Mouse (Mus musculus) CH12.LX (cell line): Measurements from ENCODE around the gene Edc3. TPM values are rescaled to one million over a fixed set of nuclear protein-coding genes. Genes with fewer than 3 reads are reported as not detected.

Experiments used
- DNase-seq: peaks from one replicate; pipeline ENCODE4 v3.0.0-alpha.2; 2013; ENCODE audit errors: extremely low read depth
- H3K27ac ChIP-seq: 2 replicates; pipeline ENCODE4 v1.5.1; 2012; ENCODE audit warnings: low read depth, mild to moderate bottlenecking, control low read depth, moderate library complexity; ENCODE audit not compliant: insufficient read depth
- H3K27me3 ChIP-seq: replicated peaks from 2 replicates; pipeline ENCODE3; 2012; ENCODE audit warnings: inconsistent platforms
- H3K36me3 ChIP-seq, 2 experiments: replicated peaks in 1 of 2; 2 replicates each; pipeline versions ENCODE3 to v1.6.1; 2012; ENCODE audit warnings: inconsistent platforms in 1 of 2, low read length in 1 of 2, mild to moderate bottlenecking in 1 of 2, mixed read lengths in 1 of 2, moderate library complexity in 1 of 2; ENCODE audit not compliant: control insufficient read depth in 1 of 2, insufficient read depth in 1 of 2
- H3K4me1 ChIP-seq, 2 experiments: 2 replicates each; pipeline ENCODE4 v1.6.1; 2012; ENCODE audit warnings: inconsistent platforms in 1 of 2, moderate library complexity in 1 of 2; ENCODE audit not compliant: insufficient read depth in 2 of 2, control insufficient read depth in 1 of 2
- H3K4me2 ChIP-seq: 2 replicates; pipeline ENCODE4 v1.6.1; 2012; ENCODE audit warnings: low read depth, mild to moderate bottlenecking, control low read depth; ENCODE audit not compliant: poor library complexity, insufficient read depth, severe bottlenecking
- H3K4me3 ChIP-seq, 3 experiments: fragments of 150-350 bp in 1 of 3; sonication (generic) in 1 of 3; replicated peaks in 1 of 3; 2 replicates each; pipeline versions ENCODE3 to v1.5.1; 2011 to 2012; ENCODE audit warnings: low read depth in 2 of 3, low read length in 2 of 3, mild to moderate bottlenecking in 2 of 3, moderate library complexity in 2 of 3, control low read depth in 1 of 3, improper control_type of control experiment in 1 of 3, inconsistent platforms in 1 of 3, mixed read lengths in 1 of 3; ENCODE audit not compliant: poor library complexity in 1 of 3
- H3K79me2 ChIP-seq: replicated peaks from 2 replicates; pipeline ENCODE4 v1.6.1; 2012; ENCODE audit warnings: mild to moderate bottlenecking, moderate library complexity; ENCODE audit not compliant: control insufficient read depth, poor library complexity, insufficient read depth, severe bottlenecking; ENCODE audit errors: extremely low read depth
- H3K9ac ChIP-seq: 2 replicates; pipeline ENCODE4 v1.6.1; 2012; ENCODE audit warnings: low read depth, mild to moderate bottlenecking, control low read depth, moderate library complexity; ENCODE audit not compliant: insufficient read depth
- H3K9me3 ChIP-seq: replicated peaks from 2 replicates; pipeline ENCODE3; 2012; ENCODE audit warnings: low read length, inconsistent platforms, mixed read lengths
- CHD1 ChIP-seq: IDR thresholded peaks from 2 replicates; pipeline ENCODE4 v1.6.1; 2012; ENCODE audit warnings: low read depth, low read length, improper control_type of control experiment, inconsistent platforms
- CHD2 ChIP-seq: IDR thresholded peaks from 2 replicates; pipeline ENCODE4 v1.6.1; 2011; ENCODE audit warnings: low read length, improper control_type of control experiment
- ELF1 ChIP-seq: IDR thresholded peaks from 2 replicates; pipeline ENCODE4 v1.6.1; 2014; ENCODE audit warnings: low read depth, mild to moderate bottlenecking, inconsistent platforms, low read length, improper control_type of control experiment
- EP300 ChIP-seq: IDR thresholded peaks from 2 replicates; pipeline ENCODE4 v1.6.1; 2011; ENCODE audit warnings: low read length, improper control_type of control experiment
- JUN ChIP-seq: IDR thresholded peaks from 2 replicates; pipeline ENCODE4 v1.6.1; 2011; ENCODE audit warnings: low read depth, mild to moderate bottlenecking, low read length, improper control_type of control experiment, moderate library complexity; ENCODE audit not compliant: insufficient read depth
- JUND ChIP-seq: conservative IDR thresholded peaks from 2 replicates; pipeline ENCODE4 v1.6.1; 2011; ENCODE audit warnings: low read depth, low read length, improper control_type of control experiment
- KAT2A ChIP-seq: IDR thresholded peaks from 2 replicates; pipeline ENCODE4 v1.6.1; 2012; ENCODE audit warnings: low read length, improper control_type of control experiment, inconsistent platforms; ENCODE audit not compliant: insufficient replicate concordance
- MAFK ChIP-seq: IDR thresholded peaks from 2 replicates; pipeline ENCODE4 v1.6.1; 2011; ENCODE audit warnings: low read length, improper control_type of control experiment; ENCODE audit not compliant: insufficient replicate concordance
- MAX ChIP-seq: IDR thresholded peaks from 2 replicates; pipeline ENCODE4 v1.6.1; 2011; ENCODE audit warnings: low read length, improper control_type of control experiment
- MAZ ChIP-seq: IDR thresholded peaks from 2 replicates; pipeline ENCODE4 v1.6.1; 2012; ENCODE audit warnings: low read depth, mild to moderate bottlenecking, inconsistent platforms, low read length, improper control_type of control experiment, moderate library complexity
- NRF1 ChIP-seq: IDR thresholded peaks from 2 replicates; pipeline ENCODE4 v1.6.1; 2014; ENCODE audit warnings: low read depth, mild to moderate bottlenecking, inconsistent platforms, low read length, improper control_type of control experiment, moderate library complexity
- PAX5 ChIP-seq: IDR thresholded peaks from 2 replicates; pipeline ENCODE4 v1.6.1; 2012; ENCODE audit warnings: low read length, inconsistent platforms, mixed read lengths
- POLR2AphosphoS2 ChIP-seq: IDR thresholded peaks from 2 replicates; pipeline ENCODE4 v1.6.1; 2011; ENCODE audit warnings: low read depth, low read length, improper control_type of control experiment
- RCOR1 ChIP-seq: conservative IDR thresholded peaks from 2 replicates; pipeline ENCODE4 v1.6.1; 2012; ENCODE audit warnings: low read depth, mild to moderate bottlenecking, inconsistent platforms, low read length, improper control_type of control experiment
- USF1 ChIP-seq: IDR thresholded peaks from 2 replicates; pipeline ENCODE4 v1.6.1; 2014; ENCODE audit warnings: low read depth, mild to moderate bottlenecking, inconsistent platforms, low read length, improper control_type of control experiment
- USF2 ChIP-seq: conservative IDR thresholded peaks from 2 replicates; pipeline ENCODE4 v1.6.1; 2011; ENCODE audit warnings: low read depth, low read length, improper control_type of control experiment
- ZC3H11A ChIP-seq: IDR thresholded peaks from 2 replicates; pipeline ENCODE4 v1.6.1; 2012; ENCODE audit warnings: low read depth, mild to moderate bottlenecking, inconsistent platforms, low read length, improper control_type of control experiment
- ZKSCAN1 ChIP-seq: IDR thresholded peaks from 2 replicates; pipeline ENCODE4 v1.6.1; 2012; ENCODE audit warnings: low read depth, inconsistent platforms, low read length, improper control_type of control experiment, borderline replicate concordance
- ZMIZ1 ChIP-seq: IDR thresholded peaks from 2 replicates; pipeline ENCODE4 v1.6.1; 2012; ENCODE audit warnings: low read depth, mild to moderate bottlenecking, inconsistent platforms, low read length, improper control_type of control experiment
- ZNF384 ChIP-seq: IDR thresholded peaks from 2 replicates; pipeline ENCODE4 v1.6.1; 2012; ENCODE audit warnings: low read depth, low read length, improper control_type of control experiment, inconsistent platforms
- dilution Hi-C: fragments of 300-500 bp; cut with MboI; formaldehyde crosslinking; loops from 2 replicates; pipeline ENCODE4 v1.14.3; 2020; ENCODE audit warnings: low sequenced_read_pairs; ENCODE audit not compliant: extremely low pct_unique_long_range_greater_than_20kb, extremely low pct_ligation_motif_present
- in situ Hi-C: fragments of 300-500 bp; cut with MboI; formaldehyde crosslinking; loops from 3 replicates; pipeline ENCODE4 v1.14.3; 2019; ENCODE audit warnings: low sequenced_read_pairs, low pct_ligation_motif_present, low pct_unique_long_range_greater_than_20kb, mixed read lengths
- polyA plus RNA-seq: library from polyadenylated mRNA; unstranded; fragments of >175 nt; gene quantifications from 2 replicates; pipeline ENCODE4 v1.2.1, GENCODE M21; 2012; ENCODE audit warnings: low read depth; ENCODE audit not compliant: insufficient read length
- total RNA-seq, 2 experiments: library from RNA; depleted of rRNA; stranded (reverse); fragments of 300-350 nt in 1 of 2; fragments of >200 nt in 1 of 2; gene quantifications; 2 replicates each; pipeline ENCODE4 v1.2.3; 2012 to 2014

Gene Edc3
- total and polyA plus RNA-seq, 3 experiments, result 10.6 to 24.1 (median 13.6) TPM

- in situ Hi-C loops (loop anchor here (5.0 kb wide), 1 partner anchor 222 kb away; no protein-coding TSS in a partner anchor), dilution Hi-C loops (no loop called here)
- Histone ChIP-seq H3K36me3 (no peaks in the 10 kb centered on the region), H3K4me1 (peaks cover 0 to 11% of the 10 kb centered on the region in 2 experiments; a peak in 2 of 4 replicates), H3K9me3 (no peaks in the 10 kb centered on the region), H3K4me3 (no peak overlapping the region), H3K27me3 (no peaks in the 10 kb centered on the region), H3K79me2 (no peaks in the 10 kb centered on the region), H3K4me2 (no peak overlapping the region), H3K9ac (no peak overlapping the region)
- DNase-seq, result no peak
- TF ChIP-seq NRF1, result no peak
- TF ChIP-seq MAFK, result no peak
- TF ChIP-seq ZKSCAN1, result no peak
- TF ChIP-seq ELF1, result no peak
- no peak for TF ChIP-seq POLR2AphosphoS2
- TF ChIP-seq ZC3H11A, result no peak
- TF ChIP-seq, all 38 proteins: peak for 0
- H3K27ac ChIP-seq, result no peak overlapping the region
Observed at GRCm38 (mm10) chr9:57775736-57776135, 67.4 kb downstream of the Edc3 start.

DNA sequence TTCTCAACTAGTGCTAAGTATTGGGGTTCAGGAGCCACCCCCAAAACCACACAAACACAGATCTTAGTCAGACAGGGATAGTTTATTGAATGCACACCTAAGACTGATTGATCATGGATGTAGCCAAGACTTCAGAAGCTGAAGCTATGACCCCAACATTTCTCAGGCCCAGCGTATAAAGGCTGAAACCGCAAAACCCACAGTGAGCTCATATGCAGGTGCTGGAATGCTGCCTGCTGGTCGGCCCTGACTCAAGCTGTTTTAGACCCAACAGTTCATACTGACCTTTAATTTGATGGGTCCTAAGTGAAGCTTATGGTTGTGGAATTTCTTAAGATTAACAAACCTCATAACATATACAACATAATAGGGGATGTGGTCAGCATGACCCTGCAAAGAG, 74.3 kb downstream of the Edc3 start:
- Histone ChIP-seq H3K4me2 (no peak overlapping the region), H3K79me2 (no peaks in the 10 kb centered on the region), H3K4me3 (no peak overlapping the region), H3K27me3 (no peaks in the 10 kb centered on the region), H3K27ac (no peak overlapping the region), H3K9ac (no peak overlapping the region), H3K9me3 (peaks cover 15% of the 10 kb centered on the region), H3K4me1 (peaks cover 0 to 27% of the 10 kb centered on the region in 2 experiments; a peak in 3 of 4 replicates), H3K36me3 (peaks cover 6 to 34% of the 10 kb centered on the region in 2 experiments)
- dilution Hi-C loops, result no loop called here
- in situ Hi-C loops, result no loop called here
- TF ChIP-seq MAZ, result no peak
- no peak for TF ChIP-seq ZMIZ1
- TF ChIP-seq NRF1, result no peak
- TF ChIP-seq USF2, result no peak
- no peak for TF ChIP-seq PAX5
- no peak for TF ChIP-seq JUN
- TF ChIP-seq USF1, result no peak
- TF ChIP-seq CHD2, result no peak
- TF ChIP-seq ZNF384, result no peak
- no peak for TF ChIP-seq KAT2A
- TF ChIP-seq POLR2AphosphoS2, result no peak
- TF ChIP-seq JUND, result no peak
- TF ChIP-seq CHD1, result no peak
- TF ChIP-seq MAX, result no peak
- TF ChIP-seq RCOR1, result no peak
- TF ChIP-seq EP300, result no peak
- no peak for DNase-seq
